Mouse (Mus musculus) urinary bladder, adult 18-20 months (tissue): ENCODE measurements around the gene Tspan32.

Source experiments
- DNase-seq, 2 experiments: peaks; one replicate each; pipeline ENCODE4 v3.0.0; 2022; ENCODE audit warnings: low spot score in 2 of 2, mixed read lengths in 2 of 2

The Tspan32 gene

DNA sequence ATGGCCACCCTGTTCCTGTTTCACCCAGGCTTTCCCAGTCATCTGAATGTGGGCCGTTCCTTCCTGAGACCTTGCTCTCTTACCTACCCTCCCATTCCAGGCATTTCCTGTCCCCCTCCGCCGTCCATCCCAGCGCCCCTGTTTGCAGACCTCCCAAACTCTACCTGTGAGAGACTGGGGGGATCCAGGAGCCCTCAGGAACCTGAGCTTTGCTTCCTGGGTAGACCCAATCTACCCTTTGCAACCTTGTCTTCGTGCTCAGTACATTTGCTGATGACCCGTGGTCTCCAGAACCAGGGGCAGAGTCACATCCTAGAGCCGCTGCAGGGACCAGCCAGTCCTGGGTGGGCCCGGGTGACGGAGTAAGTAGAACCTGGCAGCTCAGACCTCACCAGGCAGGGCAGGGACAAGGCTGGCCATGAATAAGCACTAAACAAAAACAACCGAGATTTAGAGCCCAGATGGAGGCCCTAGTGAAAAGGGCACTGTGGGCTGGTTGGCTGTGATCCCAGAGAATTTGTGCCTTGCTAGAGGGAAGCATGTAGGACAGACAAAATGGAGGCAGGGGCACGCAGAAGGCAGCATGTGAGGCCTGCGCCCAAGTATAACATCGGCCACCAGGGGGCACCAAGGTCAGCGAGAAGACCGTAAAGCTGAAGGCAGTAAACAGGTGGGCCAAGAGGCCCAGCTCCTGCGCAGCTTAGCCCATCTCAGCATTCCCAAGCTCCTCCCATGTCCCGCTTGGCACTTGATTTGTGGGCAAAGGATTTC, 2.9 kb downstream of the Tspan32 start:
- peak; percentile 84 to 92 for DNase-seq

GRCm38 (mm10) chr7:143008370-143008926, 3.6 kb downstream of the Tspan32 start:
- no peak for DNase-seq

DNA sequence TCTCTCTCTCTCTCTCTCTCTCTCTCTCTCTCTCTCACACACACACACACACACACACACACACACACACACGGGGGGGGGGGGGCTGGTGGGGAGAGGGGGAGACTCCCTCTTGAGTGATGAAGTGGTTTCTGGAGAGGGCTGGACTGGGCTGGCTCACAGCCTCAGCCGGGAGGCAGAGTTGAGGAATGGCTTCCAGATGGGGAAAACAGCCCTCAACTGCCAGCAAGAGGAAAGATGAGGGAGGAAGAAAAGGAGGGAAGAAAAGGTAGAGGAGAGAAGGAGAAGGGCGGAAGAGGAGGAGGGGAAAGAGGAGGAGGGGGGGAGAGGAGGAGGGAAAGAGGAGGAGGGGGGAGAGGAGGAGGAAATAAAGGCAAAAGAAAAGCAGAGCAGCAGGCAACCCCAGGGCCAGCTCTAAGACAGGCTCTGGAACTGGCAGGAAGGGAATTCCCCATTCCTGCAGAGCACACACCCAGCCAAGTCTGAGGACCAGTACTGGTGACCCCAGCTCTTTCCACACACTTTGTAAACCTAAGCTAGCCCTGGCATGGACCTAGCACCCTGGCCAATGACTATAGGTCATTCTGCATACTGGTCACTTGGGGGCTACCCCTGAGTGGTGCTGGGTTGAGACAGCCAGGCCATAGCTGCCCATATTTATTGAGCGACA, 4.3 kb downstream of the Tspan32 start:
- DNase-seq: no peak

- no peak for DNase-seq
These were observed 5.2 kb downstream of the Tspan32 start for GRCm38 (mm10) chr7:143009996-143010395.

- DNase-seq: no peak
These were observed 6.4 kb downstream of the Tspan32 start for GRCm38 (mm10) chr7:143011226-143011625.

- no peak for DNase-seq
These were observed 7.5 kb downstream of the Tspan32 start for GRCm38 (mm10) chr7:143012230-143012875.

- DNase-seq: peak in 1 of 2 experiments; percentile 83
These were observed 8.8 kb downstream of the Tspan32 start for GRCm38 (mm10) chr7:143013420-143014178.

DNA sequence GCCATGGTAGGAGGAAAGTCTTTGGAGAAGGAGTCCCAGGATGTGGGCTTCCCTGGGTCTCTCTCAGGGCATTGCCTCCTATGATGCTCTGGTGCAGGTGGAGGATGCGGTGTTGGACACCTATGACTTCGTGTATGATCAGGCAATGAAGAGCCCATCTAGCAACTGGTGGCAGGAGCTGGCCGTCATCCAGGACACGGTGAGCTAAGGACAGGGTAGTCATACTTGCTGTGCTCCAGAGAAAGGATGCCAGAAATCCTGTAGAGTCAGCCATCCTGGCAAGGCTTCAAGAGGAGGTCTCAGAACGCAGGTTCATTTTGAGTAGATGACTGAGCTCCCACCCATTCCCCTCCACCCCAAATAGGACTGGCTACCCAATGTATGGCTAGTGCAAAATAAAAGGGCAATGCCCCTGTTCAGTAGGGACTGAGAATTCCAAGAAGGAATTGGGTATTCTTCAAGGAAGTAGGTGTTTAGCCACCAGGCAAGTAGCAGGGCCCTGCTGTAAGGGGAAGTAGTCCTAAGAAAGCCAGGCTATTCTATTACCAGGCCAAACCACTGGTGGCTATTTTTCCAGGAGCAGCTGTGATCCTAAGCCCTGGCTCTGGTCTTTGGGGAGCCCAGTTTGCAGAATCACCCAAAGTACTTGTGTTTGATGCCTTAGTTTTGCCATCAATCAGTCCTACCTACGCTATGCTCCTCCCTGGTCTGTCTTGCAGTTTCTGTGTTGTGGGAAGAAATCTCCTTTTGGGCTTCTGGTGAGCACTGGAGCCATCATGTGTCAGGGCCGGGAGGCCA, 10.2 kb downstream of the Tspan32 start:
- no peak for DNase-seq

- DNase-seq: peak in 1 of 2 experiments; percentile 67
These were observed 11.0 kb downstream of the Tspan32 start for GRCm38 (mm10) chr7:143015755-143016423.

- DNase-seq: no peak
These were observed 11.7 kb downstream of the Tspan32 start for GRCm38 (mm10) chr7:143016424-143017142.

GRCm38 (mm10) chr7:143017181-143017580, 12.3 kb downstream of the Tspan32 start:
- no peak for DNase-seq

- DNase-seq: no peak
These were observed 15.2 kb downstream of the Tspan32 start for GRCm38 (mm10) chr7:143020040-143020439.

- no peak for DNase-seq
These were observed 15.9 kb downstream of the Tspan32 start for GRCm38 (mm10) chr7:143020764-143021163.

- DNase-seq: no peak
These were observed 16.7 kb downstream of the Tspan32 start for GRCm38 (mm10) chr7:143021356-143022164.

GRCm38 (mm10) chr7:143023499-143023898, 18.7 kb downstream of the Tspan32 start:
- no peak for DNase-seq

- no peak for DNase-seq
These were observed 19.4 kb downstream of the Tspan32 start for GRCm38 (mm10) chr7:143024293-143024692.

DNA sequence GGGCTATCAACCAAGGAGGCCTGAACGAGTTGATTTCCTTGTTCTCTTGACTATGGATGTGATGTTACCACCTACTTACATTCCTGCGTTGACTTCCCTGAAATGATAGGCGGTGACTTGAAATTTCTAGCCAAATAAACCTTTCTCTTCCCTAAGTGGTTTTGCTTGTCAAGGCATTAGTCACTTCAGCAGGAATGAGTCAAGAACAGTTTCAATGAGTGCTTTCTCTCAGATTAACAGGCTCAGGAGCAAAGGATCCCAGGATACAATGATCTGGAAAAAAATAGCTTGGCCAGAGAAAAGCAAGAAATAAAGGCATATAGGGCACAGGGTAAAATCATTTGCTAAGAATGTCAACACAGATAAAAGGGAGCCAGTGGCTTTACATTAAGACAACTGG, 20.6 kb downstream of the Tspan32 start:
- no peak for DNase-seq

DNA sequence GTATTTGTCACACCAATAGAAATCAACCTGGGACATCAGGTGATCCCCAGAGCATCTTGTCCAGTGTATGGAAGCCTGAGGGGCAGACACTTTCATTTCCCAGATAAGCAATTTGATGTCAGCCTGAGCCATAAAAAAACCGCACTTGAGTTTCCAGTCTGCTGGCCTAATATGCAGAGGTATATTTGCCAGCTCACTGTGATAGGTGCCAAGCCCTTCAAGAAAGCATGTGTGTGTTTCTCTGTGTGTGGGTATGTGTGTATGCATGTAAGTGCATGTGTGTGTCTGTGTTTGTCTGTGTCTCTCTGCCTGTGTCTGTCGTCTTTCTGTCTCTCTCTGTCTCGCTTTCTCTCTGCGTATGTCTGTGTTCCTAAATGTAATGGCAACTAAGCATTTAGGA, 22.4 kb downstream of the Tspan32 start:
- no peak for DNase-seq

DNA sequence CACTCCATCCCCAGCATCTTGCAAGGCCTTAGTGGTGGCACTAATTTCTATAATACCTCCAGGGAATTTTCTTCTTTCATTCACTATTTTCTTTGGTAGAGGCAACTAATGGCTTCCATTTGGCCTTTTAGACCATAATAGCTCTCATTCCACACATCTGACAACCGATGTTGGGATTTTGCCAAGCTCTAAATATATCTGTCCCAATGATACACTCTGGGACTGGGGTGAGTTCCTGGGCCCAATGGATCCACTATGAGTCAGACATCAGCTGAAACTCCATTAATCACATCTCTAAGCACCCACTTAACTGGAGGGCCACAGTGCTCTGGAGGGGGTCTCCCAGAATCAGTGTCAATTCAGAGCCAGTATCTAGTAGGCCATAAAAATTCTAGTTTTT, 27.0 kb downstream of the Tspan32 start:
- DNase-seq: no peak
